Mouse (Mus musculus): ENCODE results near the gene Gm28043. TPM values are rescaled to one million over a fixed set of nuclear protein-coding genes. Genes with fewer than 3 reads are reported as not detected.

The Gm28043 gene
- total and polyA plus RNA-seq, 3 experiments: 3.6 to 4.2 (median 3.7) TPM

DNA sequence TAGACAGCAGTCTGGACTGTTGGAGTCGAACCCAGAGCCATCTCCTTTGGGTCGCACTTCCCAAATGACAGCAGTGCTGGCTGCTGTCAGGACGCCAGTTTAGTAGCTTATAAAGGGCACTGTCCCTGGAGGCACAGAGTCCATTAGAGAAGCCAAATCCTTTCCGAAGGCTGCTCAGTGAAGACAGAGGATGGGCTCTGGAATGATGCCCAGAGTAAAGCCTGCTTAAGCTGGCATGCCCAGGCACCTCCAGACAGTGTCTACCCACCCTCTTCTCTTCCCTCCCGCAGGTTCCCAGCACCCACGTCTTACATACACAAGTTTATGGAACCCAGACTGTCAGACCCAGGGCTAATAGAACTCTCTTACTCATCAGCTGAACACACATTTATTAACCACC, 109.9 kb downstream of the Gm28043 start:
- H3K4me1 ChIP-seq (ENCODE audit: control insufficient read depth in 1 of 2, insufficient read depth in 2 of 2): peaks cover 19 to 40% of the 10 kb centered on the region in 2 experiments
- H3K4me2 ChIP-seq (ENCODE audit: insufficient read depth, low read depth, poor library complexity, severe bottlenecking): no peak overlapping the region
- TF ChIP-seq RAD21 (IDR thresholded peaks at IDR 0.05; ENCODE audit: low read depth, low read length): no peak
- no peak for TF ChIP-seq BHLHE40 (IDR thresholded peaks at IDR 0.05; ENCODE audit: low read depth, low read length)
- TF ChIP-seq ZC3H11A (IDR thresholded peaks at IDR 0.05; ENCODE audit: low read depth, low read length): no peak
- TF ChIP-seq TBP (conservative IDR thresholded peaks at IDR 0.05; ENCODE audit: low read depth, low read length): no peak
- no peak for TF ChIP-seq ZNF384 (IDR thresholded peaks at IDR 0.05; ENCODE audit: low read depth, low read length)
- TF ChIP-seq IRF4 (IDR thresholded peaks at IDR 0.05; ENCODE audit: low read depth, low read length): no peak
- H3K27ac ChIP-seq (ENCODE audit: insufficient read depth, low read depth): no peak overlapping the region
- dilution Hi-C loops (cut with MboI; ENCODE audit: extremely low pct_ligation_motif_present, extremely low pct_unique_long_range_greater_than_20kb, low sequenced_read_pairs) (no loop called here), in situ Hi-C loops (cut with MboI; ENCODE audit: low pct_ligation_motif_present, low pct_unique_long_range_greater_than_20kb, low sequenced_read_pairs) (no loop called here)
- H3K27me3 ChIP-seq (replicated peaks): no peaks in the 10 kb centered on the region
- no peaks in the 10 kb centered on the region for H3K36me3 ChIP-seq (replicated peaks in 1 of 2; ENCODE audit: control insufficient read depth in 1 of 2, insufficient read depth in 1 of 2, low read length in 1 of 2)
- H3K79me2 ChIP-seq (replicated peaks; ENCODE audit: control insufficient read depth, extremely low read depth, insufficient read depth, poor library complexity, severe bottlenecking): no peaks in the 10 kb centered on the region
- H3K9ac ChIP-seq (ENCODE audit: insufficient read depth, low read depth): no peak overlapping the region
- no peak overlapping the region for H3K4me3 ChIP-seq (replicated peaks in 1 of 3; ENCODE audit: low read depth in 2 of 3, low read length in 2 of 3, poor library complexity in 1 of 3)
- DNase-seq (ENCODE audit: extremely low read depth): no peak
- peaks cover 5% of the 10 kb centered on the region for H3K9me3 ChIP-seq (replicated peaks; ENCODE audit: low read length)

DNA sequence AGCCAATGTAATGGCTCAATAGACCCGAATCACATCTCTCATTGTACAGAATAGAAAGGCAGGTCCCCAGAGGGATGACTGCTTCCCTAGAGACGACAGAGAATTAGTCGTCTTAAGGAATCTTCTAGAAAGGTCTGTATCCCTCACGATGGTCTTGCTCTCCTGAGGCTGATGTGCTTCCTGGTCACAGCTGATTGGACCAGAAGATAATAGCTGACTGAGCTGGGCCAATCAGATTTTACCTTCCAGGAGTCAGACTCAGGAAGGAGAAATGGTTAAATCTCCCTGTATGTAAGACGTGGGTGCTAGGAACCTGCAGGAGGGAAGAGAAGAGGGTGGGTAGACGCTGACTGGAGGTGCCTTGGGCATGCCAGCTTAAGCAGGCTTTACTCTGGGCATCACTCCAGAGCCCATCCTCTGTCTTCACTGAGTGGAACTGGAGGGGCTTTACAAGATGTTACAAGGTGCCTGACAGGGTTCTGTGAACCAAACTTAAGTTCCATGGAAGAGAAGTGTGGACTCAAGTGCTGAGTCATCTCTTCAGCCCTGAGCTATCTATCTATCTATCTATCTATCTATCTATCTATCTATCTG, 110.4 kb downstream of the Gm28043 start:
- dilution Hi-C loops (cut with MboI; ENCODE audit: extremely low pct_ligation_motif_present, extremely low pct_unique_long_range_greater_than_20kb, low sequenced_read_pairs): no loop called here
- DNase-seq (ENCODE audit: extremely low read depth): no peak
- Histone ChIP-seq H3K27me3 (replicated peaks) (no peaks in the 10 kb centered on the region), H3K4me1 (ENCODE audit: control insufficient read depth in 1 of 2, insufficient read depth in 2 of 2) (peaks cover 15 to 37% of the 10 kb centered on the region in 2 experiments), H3K27ac (ENCODE audit: insufficient read depth, low read depth) (no peak overlapping the region), H3K9ac (ENCODE audit: insufficient read depth, low read depth) (no peak overlapping the region), H3K79me2 (replicated peaks; ENCODE audit: control insufficient read depth, extremely low read depth, insufficient read depth, poor library complexity, severe bottlenecking) (no peaks in the 10 kb centered on the region), H3K4me3 (replicated peaks in 1 of 3; ENCODE audit: low read depth in 2 of 3, low read length in 2 of 3, poor library complexity in 1 of 3) (no peak overlapping the region), H3K36me3 (replicated peaks in 1 of 2; ENCODE audit: control insufficient read depth in 1 of 2, insufficient read depth in 1 of 2, low read length in 1 of 2) (no peaks in the 10 kb centered on the region), H3K9me3 (replicated peaks; ENCODE audit: low read length) (peaks cover 5% of the 10 kb centered on the region), H3K4me2 (ENCODE audit: insufficient read depth, low read depth, poor library complexity, severe bottlenecking) (no peak overlapping the region)
- TF ChIP-seq ELF1 (IDR thresholded peaks at IDR 0.05; ENCODE audit: low read depth, low read length) (peak; percentile 70), MAX (IDR thresholded peaks at IDR 0.05; ENCODE audit: low read length) (no peak), TBP (conservative IDR thresholded peaks at IDR 0.05; ENCODE audit: low read depth, low read length) (peak; percentile 34; the same call in 1 of the 2 replicates)
- in situ Hi-C loops (cut with MboI; ENCODE audit: low pct_ligation_motif_present, low pct_unique_long_range_greater_than_20kb, low sequenced_read_pairs): no loop called here

DNA sequence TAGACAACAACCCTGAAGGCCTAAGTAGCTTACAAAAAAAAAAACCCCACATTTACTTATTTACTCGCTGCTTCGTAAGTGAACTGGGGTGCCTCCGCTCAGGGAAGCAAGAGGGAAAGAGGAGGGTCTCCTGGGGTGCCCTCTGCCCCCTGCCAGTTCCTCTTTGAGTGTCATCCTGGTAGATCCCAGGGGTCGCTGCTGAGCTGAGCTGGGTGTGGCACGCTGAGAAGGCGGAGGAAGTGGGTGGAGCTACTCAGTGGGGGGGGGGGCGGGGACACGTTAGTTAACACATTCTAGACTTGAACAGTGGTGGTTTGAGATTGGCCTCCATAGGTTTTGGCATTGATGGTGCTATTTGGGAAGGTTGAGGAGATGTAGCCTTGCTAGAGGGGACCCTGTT, 113.4 kb downstream of the Gm28043 start:
- no peak overlapping the region for H3K4me2 ChIP-seq (ENCODE audit: insufficient read depth, low read depth, poor library complexity, severe bottlenecking)
- H3K9me3 ChIP-seq (replicated peaks; ENCODE audit: low read length): peaks cover 7% of the 10 kb centered on the region
- H3K9ac ChIP-seq (ENCODE audit: insufficient read depth, low read depth): no peak overlapping the region
- H3K4me1 ChIP-seq (ENCODE audit: control insufficient read depth in 1 of 2, insufficient read depth in 2 of 2): peaks cover 19 to 45% of the 10 kb centered on the region in 2 experiments
- H3K36me3 ChIP-seq (replicated peaks in 1 of 2; ENCODE audit: control insufficient read depth in 1 of 2, insufficient read depth in 1 of 2, low read length in 1 of 2): no peaks in the 10 kb centered on the region
- no peak overlapping the region for H3K27ac ChIP-seq (ENCODE audit: insufficient read depth, low read depth)
- no peak for DNase-seq (ENCODE audit: extremely low read depth)
- H3K4me3 ChIP-seq (replicated peaks in 1 of 3; ENCODE audit: low read depth in 2 of 3, low read length in 2 of 3, poor library complexity in 1 of 3): no peak overlapping the region
- no peaks in the 10 kb centered on the region for H3K27me3 ChIP-seq (replicated peaks)
- no peaks in the 10 kb centered on the region for H3K79me2 ChIP-seq (replicated peaks; ENCODE audit: control insufficient read depth, extremely low read depth, insufficient read depth, poor library complexity, severe bottlenecking)
- TF ChIP-seq IRF4 (IDR thresholded peaks at IDR 0.05; ENCODE audit: low read depth, low read length) (no peak), ZMIZ1 (IDR thresholded peaks at IDR 0.05; ENCODE audit: low read depth, low read length) (no peak)
- in situ Hi-C loops (cut with MboI; ENCODE audit: low pct_ligation_motif_present, low pct_unique_long_range_greater_than_20kb, low sequenced_read_pairs) (no loop called here), dilution Hi-C loops (cut with MboI; ENCODE audit: extremely low pct_ligation_motif_present, extremely low pct_unique_long_range_greater_than_20kb, low sequenced_read_pairs) (no loop called here)
